26 mouse cellular contexts compared by ENCODE assay signal in the genomic region with DNA sequence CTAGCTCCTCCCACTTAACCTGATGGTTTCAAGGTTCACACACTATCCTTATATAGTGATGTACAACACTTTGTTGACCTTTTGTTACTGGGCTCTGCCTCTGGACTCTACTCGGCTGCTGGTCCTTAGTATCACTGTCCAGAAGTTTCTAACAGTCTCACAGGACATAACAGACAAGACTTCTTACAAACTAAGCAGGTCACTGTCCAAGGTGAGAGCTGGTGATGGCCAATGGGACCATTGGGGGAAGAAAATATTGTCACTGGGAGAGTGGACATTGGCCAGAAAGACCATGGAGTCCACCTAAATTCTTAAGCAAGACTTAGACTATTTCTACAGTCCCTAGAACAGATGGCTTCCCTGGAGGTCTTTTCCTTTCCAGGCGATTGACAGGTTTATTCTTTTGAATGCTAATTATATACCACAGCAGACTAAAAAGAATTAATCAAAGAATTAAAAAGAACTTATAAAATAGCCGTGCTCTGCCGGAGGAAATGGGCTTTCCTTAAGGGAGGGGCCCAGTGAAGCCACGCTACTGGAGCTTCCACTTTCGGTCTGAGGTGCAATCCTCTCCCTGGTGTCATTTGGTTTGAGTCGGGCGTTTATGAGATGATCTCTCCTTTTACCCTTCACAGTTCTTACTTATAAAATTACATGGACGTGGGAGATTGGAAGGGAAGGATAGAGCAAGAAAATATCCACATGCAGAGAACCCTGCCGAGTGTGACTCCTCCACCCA.
DNase-seq lines count a peak whose midpoint lies in the region; ATAC-seq and TF ChIP-seq lines count a peak whose summit lies in the region.
"Had no signal": no experiment of that assay in that cellular context is flagged by ENCODE, and none has a peak within 500 bp of the region (broad histone marks: within the 10 kb centered on the region; RNA-seq: fewer than 3 reads in every experiment).

No protein-coding gene starts in this region.

- H3K27ac ChIP-seq in bone marrow macrophage, adult 2 months (ENCODE audit: insufficient read depth, low read depth, low read length) = 0 out of 2 replicates have a peak overlapping the region, but pooled peaks have one; percentile 24
- H3K27ac ChIP-seq in thymus, adult 2 months (ENCODE audit: control insufficient read depth, insufficient read depth, low read length) = no peak overlapping the region
- H3K27ac ChIP-seq: forebrain, embryonic 15.5 days; heart, embryonic 15.5 days; hindbrain, embryonic 15.5 days; limb, embryonic 12.5 days had no signal

- no peak for TF ChIP-seq CTCF in bone marrow macrophage, adult 2 months (IDR thresholded peaks at IDR 0.05; ENCODE audit: low read depth, low read length)
- no peak for TF ChIP-seq CTCF in thymus, adult 2 months (IDR thresholded peaks at IDR 0.05; ENCODE audit: borderline replicate concordance, control insufficient read depth, extremely low read depth, insufficient read depth, low read length, poor library complexity)

- peak; percentile 44; the same call in 1 of the 2 replicates for ATAC-seq in megakaryocyte progenitor cell, adult 5-6 weeks (replicated peaks; ENCODE audit: poor library complexity)
- ATAC-seq: forebrain, embryonic 15.5 days; intestine, embryonic 16.5 days; liver, postnatal 0 days; midbrain, embryonic 16.5 days; Patski had no signal

- 45% methylated on average over 10 of the region's 10 CpGs for WGBS in thymus, adult 2 months

- no peaks in the 10 kb centered on the region for H3K36me3 ChIP-seq in thymus, adult 2 months (ENCODE audit: control insufficient read depth, insufficient read depth, low read length)
- H3K36me3 ChIP-seq: forebrain, embryonic 15.5 days; G1E; heart, embryonic 15.5 days; hindbrain, embryonic 15.5 days; limb, embryonic 12.5 days had no signal

- no peak for TF ChIP-seq POLR2A in bone marrow macrophage, adult 2 months (IDR thresholded peaks at IDR 0.05; ENCODE audit: borderline replicate concordance, low read depth, low read length)
- no peak for TF ChIP-seq POLR2A in thymus, adult 2 months (IDR thresholded peaks at IDR 0.05; ENCODE audit: control insufficient read depth, extremely low read depth, insufficient read depth, low read length, poor library complexity)

- peak; percentile 5 for DNase-seq in gastrocnemius, adult 18-20 months (ENCODE audit: low spot score)
- DNase-seq in gastrocnemius, postnatal 25 days = no peak
- peak; percentile 45 to 48 for DNase-seq in kidney, postnatal 36 days
- no peak for DNase-seq in kidney, postnatal 14 days
- no peak for DNase-seq in thymus, adult 2 months
- DNase-seq in adipocyte (ENCODE audit: low spot score) = no peak
- DNase-seq: adrenal gland, adult 2 months; cerebellum, adult 2 months; cerebellum, postnatal 36 days; gastrocnemius, postnatal 36 days; heart, postnatal 4 days; kidney, postnatal 10 days; liver, postnatal 0 days; lung, postnatal 14 days; right cerebral cortex, postnatal 4 days; thymus, postnatal 25 days had no signal

- peaks cover 2% of the 10 kb centered on the region; the same call in 1 of the 2 replicates for H3K4me1 ChIP-seq in bone marrow macrophage, adult 2 months (ENCODE audit: control insufficient read depth, insufficient read depth, low read length)
- no peaks in the 10 kb centered on the region for H3K4me1 ChIP-seq in thymus, adult 2 months (replicated peaks; ENCODE audit: control insufficient read depth, insufficient read depth, low read length)
- H3K4me1 ChIP-seq: forebrain, embryonic 15.5 days; hindbrain, embryonic 15.5 days had no signal

- H3K4me3 ChIP-seq in bone marrow macrophage, adult 2 months (ENCODE audit: insufficient read depth, low read length) = peak overlapping the region; percentile 10
- H3K4me3 ChIP-seq in thymus, adult 2 months (ENCODE audit: control insufficient read depth, insufficient read depth, low read length) = no peak overlapping the region
- H3K4me3 ChIP-seq: forebrain, embryonic 15.5 days; heart, embryonic 15.5 days; hindbrain, embryonic 15.5 days; limb, embryonic 12.5 days had no signal

- H3K27me3 ChIP-seq in thymus, adult 2 months (ENCODE audit: control insufficient read depth, insufficient read depth, low read length) = no peaks in the 10 kb centered on the region
- H3K27me3 ChIP-seq: forebrain, embryonic 15.5 days; heart, embryonic 15.5 days; hindbrain, embryonic 15.5 days; limb, embryonic 12.5 days; Patski had no signal

Comparison
In these comparisons a context has a peak if more than half of its experiments do, and no peak if none do; other contexts are left out.
1. DNase-seq: peak in gastrocnemius, adult 18-20 months (single experiment) and kidney, postnatal 36 days (2 of 2); none in gastrocnemius, postnatal 25 days (single experiment), kidney, postnatal 14 days (single experiment), thymus, adult 2 months (single experiment) and adipocyte (single experiment).